Mouse (Mus musculus) stomach, postnatal 0 days (tissue): Measurements from ENCODE around the gene Dusp6. TPM values are rescaled to one million over a fixed set of nuclear protein-coding genes. Genes with fewer than 3 reads are reported as not detected.

ENCODE experiments used
- ATAC-seq: fragments of 200-750 bp; cut with Nextera tagmentation; 2 replicates; pipeline ENCODE4 v1.8.0; 2017; ENCODE audit not compliant: low FRiP score, low TSS enrichment
- DNase-seq: peaks from one replicate; pipeline ENCODE4 v3.0.0-alpha.2; 2016; ENCODE audit warnings: low spot score
- H3K27ac ChIP-seq: fragments of 300-500 bp; sonication (generic); replicated peaks from 2 replicates; pipeline ENCODE4 v1.5.1; 2014; ENCODE audit warnings: mild to moderate bottlenecking, control low read depth
- H3K27me3 ChIP-seq: fragments of 300-500 bp; sonication (generic); 2 replicates; pipeline ENCODE4 v1.6.1; 2014; ENCODE audit warnings: low read length; ENCODE audit not compliant: control insufficient read depth, insufficient read depth
- H3K36me3 ChIP-seq: fragments of 300-500 bp; sonication (generic); 2 replicates; pipeline ENCODE4 v1.6.1; 2014; ENCODE audit warnings: low read length, mixed read lengths; ENCODE audit not compliant: control insufficient read depth, insufficient read depth
- H3K4me1 ChIP-seq: fragments of 300-500 bp; sonication (generic); replicated peaks from 2 replicates; pipeline ENCODE4 v1.6.1; 2014; ENCODE audit warnings: antibody characterized with exemption; ENCODE audit not compliant: control insufficient read depth, insufficient read depth
- H3K4me2 ChIP-seq: fragments of 300-500 bp; sonication (generic); replicated peaks from 2 replicates; pipeline ENCODE4 v1.6.1; 2014; ENCODE audit warnings: low read depth, mild to moderate bottlenecking, control low read depth, moderate library complexity
- H3K4me3 ChIP-seq: fragments of 300-500 bp; sonication (generic); 2 replicates; pipeline ENCODE4 v1.5.1; 2014; ENCODE audit warnings: low read depth, low read length, control low read depth
- H3K9ac ChIP-seq: fragments of 300-500 bp; sonication (generic); 2 replicates; pipeline ENCODE4 v1.6.1; 2014; ENCODE audit warnings: mild to moderate bottlenecking, low read length, control low read depth, mixed read lengths
- H3K9me3 ChIP-seq: fragments of 300-500 bp; sonication (generic); 2 replicates; pipeline ENCODE4 v1.6.1; 2016; ENCODE audit warnings: low read length; ENCODE audit not compliant: control insufficient read depth
- CTCF ChIP-seq: IDR thresholded peaks from 2 replicates; pipeline ENCODE4 v1.5.1; 2016; ENCODE audit warnings: antibody characterized with exemption, low read depth, mild to moderate bottlenecking, moderate library complexity
- EP300 ChIP-seq: optimal IDR thresholded peaks from 2 replicates; pipeline ENCODE3; 2016; ENCODE audit warnings: antibody characterized with exemption
- WGBS: fragments of 180-500 bp; shearing (Covaris S2); extraction: QIAGEN DNeasy Blood & Tissue Kit; methylation state at CpG from one replicate; pipeline ENCODE4 v1.1.7; 2014; 5-methylcytosine and 5-hydroxymethylcytosine counted together
- polyA plus RNA-seq: library from polyadenylated mRNA; unstranded; fragments of >200 nt; fragmentation: Nextera tagmentation; extraction: Ambion mirVana; gene quantifications from 2 replicates; pipeline ENCODE4 v1.2.1, GENCODE M21; 2015

Dusp6 gene
- polyA plus RNA-seq, 1 experiment from 2014 or later: 17.4 TPM

DNA sequence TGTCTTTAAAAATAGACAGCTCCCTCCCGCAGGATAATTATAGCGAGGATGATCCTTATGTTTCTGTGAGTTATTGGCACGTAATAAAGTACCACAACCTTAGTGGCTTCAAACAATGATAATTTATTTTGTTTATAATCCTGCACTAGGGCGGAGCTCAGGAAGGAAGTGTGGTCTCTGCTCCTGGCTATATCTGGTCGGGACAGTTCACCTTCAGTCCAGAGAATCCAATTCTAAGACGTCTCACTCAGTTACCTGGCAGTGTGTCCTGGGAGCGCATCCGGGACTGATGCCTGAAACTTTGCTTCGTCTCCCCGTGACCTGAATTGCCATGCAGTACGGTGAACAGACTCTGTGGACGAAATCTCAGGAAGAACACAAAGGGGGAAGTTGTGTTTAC lies 10.0 kb downstream of the Dusp6 start:
- H3K4me2 ChIP-seq: no peak overlapping the region
- H3K9ac ChIP-seq: no peak overlapping the region
- H3K27me3 ChIP-seq: no peaks in the 10 kb centered on the region
- no peaks in the 10 kb centered on the region for H3K9me3 ChIP-seq
- H3K4me3 ChIP-seq: no peak overlapping the region
- H3K36me3 ChIP-seq: no peaks in the 10 kb centered on the region
- DNase-seq (no peak), ATAC-seq (no peak)
- 66% methylated on average over 12 of the region's 12 CpGs for WGBS
- TF ChIP-seq EP300: no peak
- H3K4me1 ChIP-seq: no peaks in the 10 kb centered on the region
- H3K27ac ChIP-seq: no peak overlapping the region

DNA sequence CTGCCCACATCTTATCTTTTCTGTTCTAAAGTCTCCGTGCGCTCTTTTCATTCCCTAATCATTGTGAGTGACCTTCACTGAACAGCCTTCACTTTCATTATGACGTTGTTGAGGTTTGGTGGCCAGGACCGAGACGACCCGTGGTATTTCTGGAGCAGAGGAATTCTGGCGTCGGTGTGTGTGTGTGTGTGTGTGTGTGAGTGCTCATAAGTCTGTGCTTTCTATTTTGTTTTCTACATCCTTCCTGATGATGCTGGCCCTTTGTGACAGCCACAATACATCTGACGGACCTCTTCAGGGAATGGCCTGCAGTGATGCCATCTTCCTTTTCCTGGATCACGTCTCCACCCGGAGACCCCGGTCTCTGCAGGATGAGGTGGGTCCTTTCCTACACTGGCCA lies 11.6 kb downstream of the Dusp6 start:
- H3K27me3 ChIP-seq: no peaks in the 10 kb centered on the region
- no peak overlapping the region for H3K4me2 ChIP-seq
- no peak for ATAC-seq
- H3K36me3 ChIP-seq: no peaks in the 10 kb centered on the region
- no peak overlapping the region for H3K27ac ChIP-seq
- no peaks in the 10 kb centered on the region for H3K4me1 ChIP-seq
- no peak overlapping the region for H3K9ac ChIP-seq
- H3K9me3 ChIP-seq: no peaks in the 10 kb centered on the region
- TF ChIP-seq EP300 (no peak), CTCF (no peak)
- H3K4me3 ChIP-seq: no peak overlapping the region
- WGBS: 74% methylated on average over 12 of the region's 12 CpGs
- no peak for DNase-seq

DNA sequence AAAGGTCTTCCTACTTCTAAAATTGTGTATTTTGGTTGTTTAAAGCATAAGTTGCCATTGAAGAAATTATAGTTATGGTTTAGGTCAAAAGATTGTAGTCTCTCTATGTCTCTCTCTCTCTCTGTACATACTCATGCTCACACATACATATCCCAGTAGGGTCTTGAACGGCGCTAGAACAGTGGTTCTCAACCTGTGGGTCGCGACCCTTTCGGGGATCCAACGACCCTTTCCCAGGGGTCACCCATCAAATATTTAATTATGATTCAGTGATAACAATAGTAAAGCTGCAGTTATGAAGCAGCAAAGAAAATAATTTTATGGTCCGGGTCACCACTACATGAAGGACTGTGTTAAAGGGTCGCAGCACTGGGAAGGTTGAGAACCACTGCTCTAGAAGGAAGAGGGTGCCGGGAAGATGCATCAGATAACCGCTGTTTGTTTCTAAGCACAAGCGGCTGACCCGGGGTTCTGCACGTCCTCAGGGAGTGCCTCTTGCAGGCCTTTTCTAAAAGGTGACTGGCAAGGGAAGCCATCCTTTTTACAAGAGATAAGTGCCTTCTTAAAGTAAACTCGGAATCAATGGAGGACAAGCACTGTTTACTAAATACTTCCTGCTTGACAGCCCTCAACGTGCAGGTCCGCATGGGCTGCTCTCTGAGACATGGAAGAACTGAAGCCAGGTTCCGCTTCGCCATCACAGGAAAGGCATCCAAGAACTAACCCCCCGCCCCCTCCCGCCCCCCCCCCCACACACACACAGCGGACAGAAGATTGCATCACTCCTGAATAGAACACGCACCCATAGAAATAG lies 16.2 kb downstream of the Dusp6 start:
- Histone ChIP-seq H3K4me1 (no peaks in the 10 kb centered on the region), H3K36me3 (no peaks in the 10 kb centered on the region), H3K9ac (no peak overlapping the region), H3K27me3 (no peaks in the 10 kb centered on the region), H3K4me2 (no peak overlapping the region), H3K9me3 (no peaks in the 10 kb centered on the region), H3K4me3 (no peak overlapping the region), H3K27ac (no peak overlapping the region)
- no peak for TF ChIP-seq CTCF
- TF ChIP-seq EP300: no peak
- DNase-seq (no peak), ATAC-seq (no peak)
- 43% methylated on average over 22 of the region's 22 CpGs for WGBS

GRCm38 (mm10) chr10:99283981-99284385 lies 21.0 kb downstream of the Dusp6 start:
- Histone ChIP-seq H3K4me1 (no peaks in the 10 kb centered on the region), H3K27me3 (no peaks in the 10 kb centered on the region), H3K27ac (no peak overlapping the region), H3K9ac (no peak overlapping the region), H3K9me3 (no peaks in the 10 kb centered on the region), H3K4me2 (no peak overlapping the region), H3K36me3 (no peaks in the 10 kb centered on the region), H3K4me3 (no peak overlapping the region)
- TF ChIP-seq CTCF (no peak), EP300 (no peak)
- ATAC-seq (peak; percentile 49), DNase-seq (no peak)
- 83% methylated on average over 10 of the region's 10 CpGs for WGBS

- no peaks in the 10 kb centered on the region for H3K9me3 ChIP-seq
- no peak for TF ChIP-seq EP300
- no peak for TF ChIP-seq CTCF
- no peak for ATAC-seq
- 63% methylated on average over 9 of the region's 9 CpGs for WGBS
- H3K36me3 ChIP-seq: no peaks in the 10 kb centered on the region
- DNase-seq: no peak
- no peak overlapping the region for H3K4me3 ChIP-seq
- H3K4me1 ChIP-seq: no peaks in the 10 kb centered on the region
- no peaks in the 10 kb centered on the region for H3K27me3 ChIP-seq
- H3K9ac ChIP-seq: no peak overlapping the region
- no peak overlapping the region for H3K27ac ChIP-seq
- H3K4me2 ChIP-seq: no peak overlapping the region
Observed at GRCm38 (mm10) chr10:99284918-99285317, 21.9 kb downstream of the Dusp6 start.

- Histone ChIP-seq H3K4me1 (no peaks in the 10 kb centered on the region), H3K27me3 (no peaks in the 10 kb centered on the region), H3K9ac (no peak overlapping the region), H3K4me2 (no peak overlapping the region), H3K36me3 (no peaks in the 10 kb centered on the region), H3K4me3 (no peak overlapping the region), H3K9me3 (no peaks in the 10 kb centered on the region), H3K27ac (no peak overlapping the region)
- ATAC-seq: no peak
- no peak for TF ChIP-seq CTCF
- TF ChIP-seq EP300: no peak
- WGBS: 47% methylated on average over 8 of the region's 8 CpGs
- no peak for DNase-seq
Observed at GRCm38 (mm10) chr10:99285759-99286158, 22.7 kb downstream of the Dusp6 start.
